Mouse (Mus musculus) kidney, adult 2 months (tissue): ENCODE measurements at regions not wholly inside any gene's neighbourhood (a gene's known extent, or its start where the extent isn't known, plus 50 kb on each side); places are given as distances from the start of the nearest gene placed in this dataset.

Experiments
- CTCF ChIP-seq: fragments of 200-500 bp; conservative IDR thresholded peaks from 2 replicates; pipeline ENCODE4 v1.5.1; 2011; ENCODE audit warnings: low read depth, mild to moderate bottlenecking, control low read depth, low read length, moderate library complexity, mixed read lengths; ENCODE audit not compliant: insufficient read depth, insufficient read length
- POLR2A ChIP-seq: fragments of 200-500 bp; IDR thresholded peaks from one replicate; pipeline ENCODE4 v1.6.1; 2011; ENCODE audit warnings: low read depth, low read length, control low read depth

GRCm38 (mm10) chr2:137814945-137815344 lies 441.4 kb upstream of the Btbd3 start:
- no peak for TF ChIP-seq POLR2A
- no peak for TF ChIP-seq CTCF
